ENCODE assay signal across 9 mouse cellular contexts in the genomic region with DNA sequence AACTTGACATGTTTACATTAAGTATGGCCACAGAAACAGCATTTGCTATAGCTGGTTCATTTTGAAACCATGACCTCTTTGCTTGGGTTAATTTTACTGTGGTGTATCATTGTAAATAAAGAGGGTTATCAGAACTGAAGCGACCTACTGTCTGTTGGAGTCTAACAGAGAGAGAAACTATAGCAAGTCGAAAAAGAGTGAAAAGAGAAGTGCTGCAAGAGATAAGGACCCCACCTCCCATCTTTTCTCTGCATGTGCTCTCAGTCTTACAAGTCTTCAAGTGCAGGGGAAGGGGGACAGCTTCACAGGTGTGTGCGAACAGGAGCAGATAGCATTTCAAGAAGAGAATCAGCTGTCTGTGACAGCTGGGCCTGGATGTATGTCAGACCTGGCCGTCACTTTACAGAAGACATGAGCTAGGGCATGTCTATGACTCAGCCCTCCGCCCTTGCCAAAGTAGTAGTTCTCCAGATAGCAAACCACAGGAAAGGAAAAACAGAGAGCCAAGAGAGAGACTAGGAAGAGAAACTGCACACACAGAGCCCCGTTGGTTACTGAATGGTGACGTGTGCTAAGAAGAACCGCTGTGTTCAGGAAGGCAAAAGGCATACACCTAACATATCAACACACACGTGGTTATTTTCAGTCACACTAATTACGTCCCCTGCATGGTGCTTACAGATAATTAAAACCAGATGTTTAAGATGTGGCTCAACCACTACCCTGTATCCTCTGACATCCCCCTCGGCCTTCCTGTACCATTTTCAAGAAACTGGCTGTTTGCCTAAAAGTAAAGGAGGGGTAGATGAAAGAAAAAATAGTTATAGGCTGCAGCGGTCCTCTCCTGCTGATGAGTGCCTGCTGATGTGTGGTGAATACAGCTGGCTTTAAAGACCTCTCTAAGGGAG.
DNase-seq lines count a peak whose midpoint lies in the region; TF ChIP-seq lines count a peak whose summit lies in the region.
"Had no signal": no experiment of that assay in that cellular context is flagged by ENCODE, and none has a peak within 500 bp of the region (broad histone marks: within the 10 kb centered on the region; RNA-seq: fewer than 3 reads in every experiment).

No protein-coding gene starts in this region.

- intact Hi-C loops in left cerebral cortex, adult 2 months (cut with DNase I), result no loop called here
- intact Hi-C loops in heart, postnatal 14 days (cut with DNase I), result no loop called here

- DNase-seq in left cerebral cortex, adult 18-20 months (ENCODE audit: low spot score in 2 of 2), result peak; percentile 8 to 10
- no peak for DNase-seq in left cerebral cortex, adult 2 months (ENCODE audit: extremely low spot score in 1 of 2, low spot score in 2 of 2)
- DNase-seq in embryo, embryonic 10.5 days (ENCODE audit: low spot score), result peak; percentile 69
- peak; percentile 47 to 57 for DNase-seq in heart, postnatal 14 days
- peak; percentile 26 for DNase-seq in lung, postnatal 36 days
- no peak for DNase-seq in yolk sac, embryonic 10.5 days (ENCODE audit: low spot score)
- DNase-seq in spleen, postnatal 14 days (ENCODE audit: low spot score in 2 of 2), result no peak
- DNase-seq in spleen, adult 18-20 months, result no peak

- no peak for TF ChIP-seq CTCF in left cerebral cortex, adult 2 months (IDR thresholded peaks at IDR 0.05)

- no peak overlapping the region for H3K4me3 ChIP-seq in left cerebral cortex, adult 2 months
- H3K4me3 ChIP-seq: neural tube, embryonic 12.5 days had no signal

- H3K27ac ChIP-seq in left cerebral cortex, adult 2 months, result no peak overlapping the region
- H3K27ac ChIP-seq: neural tube, embryonic 12.5 days had no signal

Comparison
In these comparisons a context has a peak if more than half of its experiments do, and no peak if none do; other contexts are left out.
1. DNase-seq: peak in left cerebral cortex, adult 18-20 months (2 of 2), embryo, embryonic 10.5 days (single experiment), heart, postnatal 14 days (2 of 2) and lung, postnatal 36 days (single experiment); none in left cerebral cortex, adult 2 months (0 of 2), yolk sac, embryonic 10.5 days (single experiment), spleen, postnatal 14 days (0 of 2) and spleen, adult 18-20 months (0 of 2).